Mouse (Mus musculus) spleen, embryonic (tissue): ENCODE measurements at regions not wholly inside any gene's neighbourhood (a gene's known extent, or its start where the extent isn't known, plus 50 kb on each side); places are given as distances from the start of the nearest gene placed in this dataset.

Source experiments
- CTCF ChIA-PET: fragments of 350-600 bp; sonication (Branson Sonifier 250); formaldehyde crosslinking; loops from one replicate; lab custom pipeline; 2022; lab: Charles Lee

DNA sequence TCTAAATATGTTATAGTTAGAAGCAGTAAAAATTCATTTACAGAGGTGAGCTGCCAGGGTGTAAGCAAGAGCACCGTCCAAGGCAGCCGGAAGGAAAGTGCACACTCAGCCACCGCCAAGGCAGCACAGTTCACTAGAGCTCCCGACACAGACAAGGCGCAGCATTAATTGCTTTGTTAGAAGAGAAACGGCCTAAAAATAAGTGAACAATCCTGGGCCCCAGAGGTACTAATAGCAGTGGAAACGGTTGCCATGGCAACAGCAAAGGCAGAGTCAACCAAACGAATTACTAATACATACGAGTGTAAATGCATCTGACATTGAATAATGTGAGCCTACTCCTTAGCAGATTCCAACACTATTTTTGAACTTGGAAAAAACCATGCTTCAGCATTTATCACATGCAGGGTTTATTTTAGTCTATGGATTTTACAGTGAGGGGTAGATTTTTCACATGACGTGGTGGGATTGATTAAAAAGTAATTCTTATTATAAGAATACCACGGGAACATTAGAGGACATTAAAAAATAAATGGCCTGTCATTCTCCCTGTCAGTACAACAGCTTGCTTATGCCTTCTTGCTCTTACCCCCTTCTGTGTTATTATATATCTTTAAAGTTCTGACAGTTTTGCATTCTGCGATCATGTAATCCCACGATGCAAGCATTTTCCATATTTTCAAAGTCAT lies 62.5 kb downstream of the Cavin4 start:
- CTCF ChIA-PET, result no interaction called here

DNA sequence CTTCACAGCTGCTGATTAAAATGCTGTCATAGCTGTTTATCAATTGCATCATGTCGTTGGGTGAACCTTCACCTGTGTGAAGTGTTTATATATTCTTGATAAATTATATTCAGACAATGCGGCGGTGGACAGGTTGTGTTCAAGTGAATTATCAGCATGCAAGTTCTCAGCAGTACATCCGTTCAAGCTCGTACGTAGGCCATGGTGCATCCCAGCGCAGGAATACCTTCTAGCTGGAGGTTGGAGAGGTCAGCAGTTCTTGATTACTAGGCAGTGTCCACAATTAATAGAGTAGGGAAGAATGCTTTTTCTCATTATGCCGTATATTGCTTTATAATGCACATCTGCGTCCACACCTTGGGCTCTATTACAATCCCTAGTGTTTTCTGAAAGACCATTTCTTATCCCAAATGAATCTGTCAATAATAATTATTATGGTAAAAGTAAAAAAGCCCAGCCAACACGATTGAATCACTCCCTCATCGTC lies 63.1 kb downstream of the Cavin4 start:
- CTCF ChIA-PET, result no interaction called here

DNA sequence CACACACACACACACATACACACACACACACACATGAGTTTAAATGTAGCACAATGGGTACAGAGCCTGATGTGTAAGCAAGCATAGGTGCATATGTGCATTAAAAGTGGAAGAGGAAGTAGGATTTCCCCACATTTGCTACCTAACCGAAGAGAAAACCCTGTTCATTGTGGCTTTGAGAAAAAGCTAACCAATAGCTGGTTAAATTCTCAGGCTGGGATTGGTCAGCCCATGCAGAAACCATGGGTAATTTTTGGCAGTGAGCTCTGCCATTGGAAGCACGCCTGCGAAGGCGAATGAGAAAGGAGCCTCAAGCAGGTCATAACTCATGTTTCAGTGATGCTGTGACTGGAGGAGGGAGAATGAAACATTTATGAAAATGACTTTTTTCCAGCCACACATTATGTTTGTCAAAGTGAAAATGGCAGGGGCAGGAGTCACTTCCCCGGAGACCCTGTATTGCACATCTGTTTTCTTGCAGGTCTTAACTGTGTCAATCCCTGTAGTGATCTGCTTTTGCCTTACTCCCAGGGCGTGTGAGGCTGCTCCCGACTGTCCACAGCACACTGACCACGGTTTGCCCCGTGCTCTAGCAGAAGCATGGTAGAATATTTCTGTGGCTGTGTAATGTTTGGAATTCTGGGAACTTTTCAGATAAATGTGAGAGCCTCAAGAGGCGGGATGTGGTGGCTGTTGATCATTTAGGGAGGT lies 71.7 kb downstream of the Cavin4 start:
- CTCF ChIA-PET, result no interaction called here

DNA sequence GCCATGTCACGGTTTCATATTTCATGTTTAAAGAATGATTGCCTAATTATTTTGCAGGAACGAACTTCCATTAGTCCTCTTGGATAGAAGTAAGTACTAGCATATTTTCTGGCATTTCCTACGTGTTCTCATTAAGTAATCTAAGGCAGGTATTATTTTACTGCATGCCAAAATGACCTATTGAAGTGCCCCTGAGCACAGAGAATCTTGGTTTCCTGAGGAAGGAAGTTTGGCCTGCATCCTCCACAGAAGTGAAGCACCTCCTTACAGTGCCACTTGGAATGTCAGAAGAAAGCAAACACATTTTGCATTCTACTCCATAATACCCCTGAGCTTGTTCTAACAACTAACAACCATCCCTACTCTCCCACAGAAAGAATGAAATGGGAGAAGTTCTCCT lies 82.9 kb downstream of the Cavin4 start:
- CTCF ChIA-PET, result no interaction called here

DNA sequence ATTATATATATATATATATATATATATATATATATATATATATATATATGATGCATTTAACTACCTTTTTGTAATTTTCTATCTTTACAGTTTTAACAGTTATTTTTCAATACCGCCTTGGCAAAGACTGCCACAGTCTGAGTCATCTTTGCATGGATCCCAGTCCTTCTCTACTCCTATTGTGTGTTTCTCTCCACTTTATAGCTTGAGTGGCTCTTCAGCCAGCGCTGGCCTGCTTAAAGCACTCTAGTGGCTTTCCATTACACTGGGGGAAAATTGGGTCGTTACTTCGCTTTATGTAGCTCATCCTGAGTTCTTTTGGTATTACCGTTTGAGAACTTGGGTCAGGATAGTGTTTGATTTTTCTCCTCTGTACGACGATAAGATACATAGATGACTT lies 86.3 kb downstream of the Cavin4 start:
- CTCF ChIA-PET, result no interaction called here

DNA sequence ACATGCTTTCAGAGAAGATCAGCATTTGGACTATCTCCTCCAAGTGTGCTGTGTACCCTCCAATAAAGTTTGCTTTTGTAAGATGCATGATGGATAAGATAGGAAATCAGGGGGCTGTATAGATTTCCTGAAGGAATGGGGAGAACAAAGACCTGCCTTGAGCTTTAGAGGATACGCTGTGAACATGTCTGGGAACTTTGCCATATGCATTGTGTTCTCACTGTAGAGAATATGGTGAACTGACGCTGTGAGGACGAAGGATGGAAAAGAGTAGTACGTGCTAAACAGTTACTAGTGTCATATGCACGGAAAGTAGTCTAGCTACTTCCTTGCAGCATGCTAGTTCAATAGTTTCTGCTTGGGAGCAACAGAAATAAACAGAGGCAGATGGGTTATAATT lies 86.8 kb downstream of the Cavin4 start:
- CTCF ChIA-PET, result no interaction called here

DNA sequence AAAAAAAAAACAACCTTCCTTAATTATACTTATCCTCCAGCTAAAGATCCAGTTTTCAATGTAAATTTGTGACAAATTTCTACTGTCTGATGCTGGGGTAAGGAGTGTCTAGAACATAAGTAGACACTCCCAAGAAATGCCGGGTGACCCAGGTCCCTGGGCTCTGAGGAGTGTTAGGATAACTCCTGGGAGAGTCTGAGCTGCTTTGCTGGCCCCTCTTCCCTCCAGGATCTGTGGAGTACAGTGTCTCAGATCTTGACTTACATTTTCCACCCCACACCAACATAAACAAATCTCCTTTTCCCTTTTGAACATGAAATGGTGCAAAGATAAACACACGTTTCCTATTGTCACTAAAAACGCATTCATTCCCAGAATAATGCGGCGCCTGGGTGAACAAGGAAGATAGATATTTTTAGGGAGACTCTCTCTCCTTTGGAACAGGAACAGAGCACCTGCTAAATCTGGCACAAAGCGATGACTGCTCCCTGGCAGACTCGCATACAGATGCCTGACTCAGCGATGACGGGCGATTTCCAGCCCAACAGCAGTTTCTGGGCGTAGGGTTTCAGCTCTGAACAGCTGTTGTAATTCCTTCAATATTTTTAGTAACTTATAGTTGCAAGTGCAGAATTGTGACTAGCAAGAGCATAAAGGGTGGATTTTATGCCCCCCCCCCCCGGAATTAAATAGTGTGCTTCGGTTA lies 91.3 kb downstream of the Cavin4 start:
- CTCF ChIA-PET, result no interaction called here

DNA sequence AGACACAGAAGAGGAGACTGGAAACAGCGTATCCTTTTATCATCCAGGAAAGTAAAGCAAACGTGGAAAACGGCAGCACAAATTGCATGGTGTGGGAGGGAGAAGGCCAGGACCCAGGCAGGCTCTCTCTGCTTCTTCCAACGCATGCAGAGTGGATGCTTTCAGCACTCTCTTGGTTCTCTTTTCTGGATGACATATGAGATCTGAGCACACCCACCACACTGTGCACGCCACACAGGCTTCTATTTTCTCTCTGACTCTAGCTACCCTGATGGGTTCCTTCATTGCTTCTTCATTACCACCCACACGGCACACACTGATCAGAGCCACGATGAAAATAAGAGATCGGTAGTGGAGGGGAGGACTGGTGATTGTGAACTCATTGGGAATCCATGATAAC lies 97.3 kb downstream of the Cavin4 start:
- CTCF ChIA-PET, result no interaction called here

DNA sequence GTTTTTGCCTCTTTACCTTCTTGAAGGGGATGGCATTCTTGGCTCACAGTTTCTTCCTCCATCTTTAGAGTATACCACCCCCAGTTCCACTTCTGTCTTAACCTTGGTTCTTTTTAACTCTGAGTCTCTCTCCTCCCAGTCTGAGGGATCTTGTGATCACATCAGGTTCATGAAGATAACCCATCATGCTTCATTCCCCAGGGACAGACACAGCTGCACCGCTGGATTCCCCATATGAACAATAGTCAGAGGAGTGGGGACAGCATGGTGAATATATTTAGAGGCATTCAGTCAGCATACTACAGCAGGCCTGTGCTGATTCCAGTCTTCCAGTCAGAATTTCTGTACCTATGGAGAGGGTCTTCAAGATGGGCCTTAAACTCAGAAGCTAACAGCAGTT lies 103.1 kb downstream of the Cavin4 start:
- CTCF ChIA-PET, result no interaction called here

DNA sequence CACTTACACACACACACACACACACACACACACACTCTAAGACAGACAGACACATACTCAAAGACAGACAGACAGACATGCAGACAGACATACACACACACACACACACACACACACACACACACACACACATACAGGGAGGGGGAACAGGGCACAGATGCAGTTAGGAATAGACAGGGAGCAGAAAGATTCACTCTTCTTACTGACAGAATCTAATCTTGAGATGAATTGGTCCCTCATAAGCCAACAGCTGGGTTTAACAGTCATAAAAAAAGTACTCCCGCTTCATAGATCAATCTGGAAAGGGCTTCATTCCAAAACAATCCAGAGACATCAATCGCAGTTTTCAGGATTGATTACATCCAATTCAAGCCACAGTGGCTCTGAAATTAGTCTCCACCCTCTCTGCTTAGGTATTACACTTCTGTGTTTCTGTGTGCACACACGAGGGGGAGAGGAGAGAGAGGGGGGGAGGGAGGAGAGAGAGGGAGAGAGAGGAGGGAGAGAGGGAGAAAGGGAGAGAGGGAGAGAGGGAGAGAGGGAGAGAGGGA lies 107.2 kb downstream of the Cavin4 start:
- CTCF ChIA-PET, result no interaction called here

DNA sequence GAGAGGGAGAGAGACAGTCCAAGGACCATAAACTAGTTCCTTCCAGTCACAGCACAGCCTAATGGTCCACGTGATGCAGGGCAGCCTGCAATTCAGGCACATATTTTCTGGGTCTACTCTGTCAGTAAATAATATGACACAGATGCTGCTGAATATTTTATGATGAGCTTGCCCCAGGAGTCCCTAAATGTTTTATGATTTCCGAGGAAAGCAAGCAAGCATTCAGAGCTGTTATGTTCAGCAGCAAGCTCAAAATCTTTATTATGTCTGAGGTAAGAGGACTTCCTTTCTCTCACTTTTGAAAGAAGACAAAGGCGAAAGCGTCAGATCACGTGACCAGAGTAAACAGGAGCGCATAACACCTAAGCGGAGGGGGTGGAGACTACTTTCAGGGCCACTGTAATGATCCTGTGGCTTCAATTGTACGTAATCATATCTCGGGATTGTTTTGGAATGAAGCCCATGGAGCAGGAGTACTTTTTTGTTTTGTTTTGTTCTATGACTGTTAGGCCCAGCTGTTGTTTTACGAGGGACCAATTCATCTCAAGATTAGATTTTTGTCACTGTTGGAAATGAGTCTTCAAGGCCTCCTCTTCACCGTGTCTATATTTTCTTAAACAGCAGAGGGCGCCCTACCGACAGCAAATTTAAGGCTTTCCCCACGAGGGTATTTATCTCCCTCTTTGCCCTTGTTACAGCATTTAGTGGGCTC lies 107.8 kb downstream of the Cavin4 start:
- CTCF ChIA-PET, result no interaction called here

DNA sequence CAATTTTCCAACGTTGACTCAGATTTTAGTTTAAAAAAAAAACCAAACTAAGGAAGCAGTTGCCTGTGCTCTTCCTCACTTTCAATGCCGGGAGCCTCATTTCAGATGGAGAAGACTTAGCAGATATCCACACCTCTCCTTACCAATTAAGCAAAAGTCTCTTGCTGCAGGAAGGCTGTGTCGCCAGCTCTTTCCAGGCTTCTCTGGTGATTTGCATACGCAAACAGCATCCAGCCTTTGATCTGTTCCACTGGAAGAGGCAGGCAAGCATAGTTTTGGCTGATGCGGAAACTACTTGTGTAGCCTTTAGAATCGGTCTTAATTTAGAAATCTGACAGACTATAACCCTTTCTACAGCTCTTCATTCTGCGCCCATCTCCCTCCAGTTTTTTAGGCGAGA lies 108.5 kb downstream of the Cavin4 start:
- CTCF ChIA-PET, result no interaction called here

DNA sequence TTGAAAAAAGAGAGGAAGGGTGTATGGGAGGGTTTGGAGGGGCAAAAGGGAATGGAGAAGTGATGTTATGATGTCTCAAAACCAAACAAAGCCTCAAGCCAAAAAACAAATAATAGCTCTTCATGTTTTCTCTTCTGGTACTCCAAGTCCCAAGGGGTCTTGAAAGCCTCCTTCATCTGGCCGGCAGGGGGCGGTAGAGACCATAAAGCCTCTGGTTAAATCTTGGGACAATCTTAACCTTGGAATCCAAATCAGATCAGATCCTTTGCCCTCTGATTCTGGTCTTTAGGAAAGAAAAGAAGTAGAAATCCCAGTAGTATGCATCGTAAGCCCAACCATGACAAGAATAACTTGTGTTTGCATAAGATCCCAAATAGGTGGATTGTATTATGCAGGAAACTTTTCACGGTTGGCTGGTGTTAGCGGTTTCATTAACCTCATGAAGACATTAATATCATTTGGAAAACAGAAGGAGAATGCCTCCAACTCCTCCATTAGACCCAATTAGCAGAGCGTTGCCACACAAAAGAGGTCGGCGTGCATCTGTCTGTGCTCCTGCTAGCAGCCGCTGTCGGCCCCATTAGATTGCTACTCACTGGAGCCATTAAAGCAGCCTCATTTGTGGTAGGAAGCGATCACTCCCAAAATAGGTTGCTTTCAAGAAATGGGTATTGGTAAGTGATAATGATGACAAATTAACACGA lies 116.0 kb downstream of the Cavin4 start:
- CTCF ChIA-PET, result interaction anchor here (0.6 kb wide), 1 partner anchor 914 kb away, joined by 3 read pairs; no protein-coding TSS in a partner anchor

DNA sequence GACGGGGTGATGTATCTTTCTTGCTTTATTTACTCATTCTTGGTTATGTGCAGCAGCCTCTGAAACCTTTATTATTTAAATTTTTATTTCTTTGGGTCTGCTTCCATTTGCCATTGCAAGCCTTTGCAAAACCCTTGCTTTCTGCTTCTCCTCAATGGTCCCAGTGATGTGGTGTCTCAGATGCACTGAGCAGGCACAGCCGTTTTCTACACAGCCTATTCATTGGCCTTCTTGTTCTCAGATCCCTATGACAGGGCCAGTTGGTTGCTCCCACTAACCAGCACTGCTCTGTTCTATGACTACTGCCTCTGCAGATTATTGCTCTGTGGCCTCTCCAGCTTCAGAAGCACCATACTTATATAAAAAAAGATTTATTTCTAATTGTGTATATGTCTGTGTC lies 116.6 kb downstream of the Cavin4 start:
- CTCF ChIA-PET, result no interaction called here

DNA sequence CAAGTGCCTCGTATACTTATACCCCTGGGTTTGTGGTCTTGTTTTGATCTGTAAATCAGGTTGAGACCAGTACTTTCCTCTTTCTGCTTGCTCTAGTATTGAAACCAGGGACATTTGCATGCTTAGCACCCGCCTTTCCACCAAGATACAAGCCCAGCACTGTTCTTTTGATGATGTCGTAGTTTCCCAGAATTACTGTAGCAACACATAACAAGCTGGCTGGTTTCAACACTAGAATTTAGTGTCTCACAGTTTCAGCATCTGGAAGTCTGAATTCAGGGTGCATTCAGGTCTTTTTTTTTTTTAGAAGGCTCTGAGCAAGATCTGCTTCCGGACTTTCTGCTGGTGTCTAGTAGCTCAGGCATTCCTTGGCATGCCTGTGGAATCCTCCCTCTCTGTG lies 117.8 kb downstream of the Cavin4 start:
- CTCF ChIA-PET, result no interaction called here

DNA sequence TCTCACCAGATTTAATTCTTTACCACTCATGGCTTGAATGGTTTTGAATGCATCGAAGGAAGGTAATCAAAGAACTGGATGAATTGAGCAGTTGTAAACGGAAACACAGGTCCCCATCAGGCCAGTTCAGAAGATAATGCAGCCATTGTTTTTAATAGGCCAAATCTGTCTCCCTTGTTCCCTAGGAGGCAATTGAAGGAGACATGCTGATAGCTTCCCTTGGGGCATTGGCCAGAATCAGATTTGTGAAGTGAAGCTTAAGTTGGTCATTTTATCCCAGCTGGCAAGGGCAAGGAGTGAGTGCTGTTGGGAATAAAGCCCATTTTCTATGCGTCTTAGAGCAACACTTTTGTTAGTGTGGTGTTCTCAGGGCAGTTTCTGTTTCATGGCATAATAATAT lies 119.4 kb downstream of the Cavin4 start:
- CTCF ChIA-PET, result no interaction called here

DNA sequence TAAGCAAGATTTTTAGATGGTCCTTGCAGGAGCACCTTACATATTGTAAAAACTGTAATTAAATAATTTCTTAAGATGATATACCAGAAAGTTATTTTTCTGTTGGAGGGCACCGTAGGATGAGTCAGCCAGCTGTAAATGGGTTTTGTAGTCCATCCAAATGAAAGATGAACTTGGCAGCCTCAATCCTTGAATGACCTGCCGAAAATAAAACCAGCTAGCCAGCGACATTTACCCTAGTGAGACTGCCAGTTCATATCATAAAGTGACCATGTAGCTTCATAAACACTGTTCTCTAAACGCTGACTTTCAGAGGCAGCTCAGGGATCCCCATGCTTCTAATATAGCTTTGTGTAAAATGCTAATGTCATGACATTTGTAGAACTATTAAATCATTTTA lies 127.8 kb downstream of the Cavin4 start:
- CTCF ChIA-PET, result no interaction called here

DNA sequence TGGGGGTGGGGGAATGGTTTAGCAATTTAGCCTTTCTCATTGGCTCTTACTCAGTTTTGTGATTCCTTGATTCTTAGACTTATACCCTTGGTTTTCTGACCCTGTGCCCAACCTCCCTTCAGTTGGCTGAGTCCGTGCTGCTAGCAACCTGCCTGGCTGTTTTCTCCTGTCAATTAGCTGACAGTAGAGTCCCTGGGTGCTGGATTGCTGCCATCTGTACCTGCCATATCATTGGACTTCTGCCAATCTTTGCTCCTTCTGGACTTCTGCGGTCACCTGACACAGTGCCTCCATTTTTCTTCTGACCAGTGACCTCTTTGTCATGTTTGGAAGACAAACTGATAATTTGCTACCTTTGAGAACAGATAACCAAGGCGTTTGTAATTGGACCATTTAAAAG lies 140.5 kb downstream of the Cavin4 start:
- CTCF ChIA-PET, result no interaction called here

DNA sequence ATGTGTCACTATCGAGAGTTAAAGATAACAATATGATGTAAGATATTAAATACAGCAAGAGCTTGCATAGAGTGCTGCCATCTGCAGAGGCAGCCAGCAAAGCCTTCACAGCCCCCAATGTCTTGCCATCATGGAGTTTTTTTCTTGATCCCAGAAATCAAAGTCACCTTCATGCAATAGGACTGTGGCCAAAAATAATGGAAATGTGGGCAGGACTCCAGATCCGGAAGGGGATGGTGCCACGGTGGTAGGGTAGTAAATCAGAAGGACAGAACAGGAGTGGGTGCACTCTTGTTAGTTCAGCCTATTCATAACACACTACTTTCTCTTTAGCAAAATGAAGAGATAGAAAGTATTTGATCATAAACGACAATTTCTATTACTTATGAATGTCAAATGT lies 145.3 kb downstream of the Cavin4 start:
- CTCF ChIA-PET, result no interaction called here

DNA sequence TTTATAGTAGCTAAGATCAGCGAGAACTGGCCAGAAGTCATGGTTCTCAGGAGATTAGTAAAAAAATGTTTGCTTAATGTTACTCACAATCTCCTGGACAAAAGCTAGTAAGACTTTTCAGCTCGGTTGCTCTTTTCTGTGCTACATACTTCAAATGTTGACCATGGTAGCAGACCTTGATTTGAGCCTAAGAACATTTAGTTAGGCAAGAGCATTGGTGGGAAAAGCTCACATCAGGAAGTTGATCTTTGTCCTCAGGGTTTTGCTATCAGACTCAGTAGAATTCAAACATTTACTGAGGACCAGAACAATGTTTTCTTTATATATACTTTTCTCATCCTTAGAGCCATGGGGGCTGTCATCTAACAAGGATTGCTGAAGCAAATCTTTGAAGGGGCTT lies 170.4 kb downstream of the Cavin4 start:
- CTCF ChIA-PET, result no interaction called here

DNA sequence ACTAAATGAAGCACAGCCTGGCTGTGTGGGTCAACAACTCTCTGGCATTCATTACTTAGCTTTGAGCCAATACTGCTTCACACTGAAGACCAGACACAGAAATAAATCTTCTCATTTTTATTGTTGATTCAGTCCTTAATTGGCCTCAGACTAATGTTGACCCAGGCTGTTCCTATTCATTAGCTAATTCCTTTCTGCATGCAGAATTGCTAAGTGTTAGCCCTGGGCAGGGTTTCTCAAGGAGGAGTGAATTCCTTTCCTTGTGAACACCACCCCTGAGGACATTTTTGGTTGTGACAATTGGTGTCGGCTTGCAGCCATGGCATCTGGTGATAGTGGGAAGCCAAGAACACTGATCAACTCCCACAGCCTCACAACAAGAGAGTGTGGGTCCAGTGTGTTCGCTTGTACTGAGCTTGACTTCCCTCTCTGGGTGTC lies 179.5 kb downstream of the Cavin4 start:
- CTCF ChIA-PET, result no interaction called here
